Mouse (Mus musculus) limb, embryonic 12.5 days (tissue): ENCODE results near the gene Shd. TPM values are rescaled to one million over a fixed set of nuclear protein-coding genes. Genes with fewer than 3 reads are reported as not detected.

ENCODE experiments used
- ATAC-seq: fragments of 200-750 bp; cut with Nextera tagmentation; 2 replicates; pipeline ENCODE4 v1.8.0; 2017; ENCODE audit warnings: low read depth, moderate TSS enrichment; ENCODE audit not compliant: insufficient number of reproducible peaks, insufficient read depth, low FRiP score, low TSS enrichment
- H3K27ac ChIP-seq: fragments of 300-500 bp; sonication (generic); 2 replicates; pipeline ENCODE4 v1.5.1; 2016; ENCODE audit warnings: mild to moderate bottlenecking, moderate library complexity
- H3K27me3 ChIP-seq: fragments of 300-500 bp; sonication (generic); 2 replicates; pipeline ENCODE4 v1.6.1; 2016; ENCODE audit warnings: mild to moderate bottlenecking, moderate library complexity
- H3K36me3 ChIP-seq: fragments of 300-500 bp; sonication (generic); 2 replicates; pipeline ENCODE4 v1.6.1; 2016; ENCODE audit warnings: mild to moderate bottlenecking, moderate library complexity
- H3K4me1 ChIP-seq: fragments of 300-500 bp; sonication (generic); replicated peaks from 2 replicates; pipeline ENCODE4 v1.6.1; 2016
- H3K4me2 ChIP-seq: fragments of 300-500 bp; sonication (generic); 2 replicates; pipeline ENCODE4 v1.6.1; 2016; ENCODE audit warnings: mild to moderate bottlenecking, moderate library complexity
- H3K4me3 ChIP-seq: fragments of 300-500 bp; sonication (generic); replicated peaks from 2 replicates; pipeline ENCODE4 v1.5.1; 2016; ENCODE audit warnings: mild to moderate bottlenecking
- H3K9ac ChIP-seq: fragments of 300-500 bp; sonication (generic); replicated peaks from 2 replicates; pipeline ENCODE4 v1.6.1; 2016; ENCODE audit warnings: mild to moderate bottlenecking, moderate library complexity
- H3K9me3 ChIP-seq: fragments of 300-500 bp; sonication (generic); 2 replicates; pipeline ENCODE4 v1.6.1; 2016; ENCODE audit warnings: mild to moderate bottlenecking, moderate library complexity
- WGBS: fragments of 180-500 bp; shearing (Covaris S2); methylation state at CpG from one replicate; pipeline ENCODE4 v1.1.7; 2016; 5-methylcytosine and 5-hydroxymethylcytosine counted together
- polyA plus RNA-seq: library from polyadenylated mRNA; unstranded; fragments of >200 nt; fragmentation: Nextera tagmentation; extraction: Ambion mirVana; gene quantifications from 2 replicates; pipeline ENCODE4 v1.2.1, GENCODE M21; 2016

The Shd gene
- polyA plus RNA-seq, 1 experiment from 2014 or later, result 54.1 TPM

DNA sequence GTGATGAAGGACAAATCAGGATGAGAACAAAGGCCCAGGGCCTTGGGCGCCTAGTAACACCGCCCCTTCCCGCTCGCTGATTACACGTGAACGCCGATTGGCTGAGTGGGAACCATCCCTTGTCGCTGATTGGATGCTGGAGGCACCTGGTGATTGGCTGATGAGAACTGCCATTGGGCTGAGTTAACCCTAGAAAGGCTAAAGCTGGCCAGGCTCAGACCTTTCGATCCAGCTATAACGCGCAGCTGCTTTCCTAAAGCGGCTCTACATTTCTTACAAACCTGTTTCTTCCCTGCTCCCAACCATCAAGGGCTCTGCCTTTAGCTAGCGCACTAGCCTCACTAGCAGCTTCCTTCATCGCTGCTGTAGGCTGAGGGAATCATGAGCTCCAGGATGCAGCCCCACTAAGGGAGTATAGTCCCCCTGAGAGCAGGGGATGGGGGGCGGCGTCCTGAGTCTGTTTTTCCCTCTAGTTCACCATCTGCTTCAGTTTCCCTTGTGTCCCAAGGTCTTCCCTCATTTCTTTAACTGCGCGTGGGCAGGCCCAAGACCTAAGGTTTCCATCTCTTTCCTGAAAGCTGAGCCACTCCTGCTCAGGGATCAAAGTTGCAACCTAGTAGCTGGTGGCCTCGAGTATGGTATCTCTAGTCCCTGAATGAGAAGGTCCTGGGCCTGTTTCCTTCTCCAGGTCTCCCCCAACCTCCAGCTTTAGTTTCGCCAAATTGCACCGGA lies 38.3 kb downstream of the Shd start:
- ATAC-seq, result peak; percentile 90
- peak overlapping the region; percentile 90 for H3K4me2 ChIP-seq
- no peaks in the 10 kb centered on the region for H3K9me3 ChIP-seq
- H3K4me1 ChIP-seq, result peaks cover 28% of the 10 kb centered on the region
- H3K9ac ChIP-seq, result peak overlapping the region; percentile 81
- under 1% methylated on average over 21 of the region's 21 CpGs for WGBS
- peak overlapping the region; percentile 95 for H3K27ac ChIP-seq
- H3K27me3 ChIP-seq, result peaks cover 3% of the 10 kb centered on the region; the same call in 1 of the 2 replicates
- peak overlapping the region; percentile 83 for H3K4me3 ChIP-seq
- peaks cover 29% of the 10 kb centered on the region for H3K36me3 ChIP-seq

DNA sequence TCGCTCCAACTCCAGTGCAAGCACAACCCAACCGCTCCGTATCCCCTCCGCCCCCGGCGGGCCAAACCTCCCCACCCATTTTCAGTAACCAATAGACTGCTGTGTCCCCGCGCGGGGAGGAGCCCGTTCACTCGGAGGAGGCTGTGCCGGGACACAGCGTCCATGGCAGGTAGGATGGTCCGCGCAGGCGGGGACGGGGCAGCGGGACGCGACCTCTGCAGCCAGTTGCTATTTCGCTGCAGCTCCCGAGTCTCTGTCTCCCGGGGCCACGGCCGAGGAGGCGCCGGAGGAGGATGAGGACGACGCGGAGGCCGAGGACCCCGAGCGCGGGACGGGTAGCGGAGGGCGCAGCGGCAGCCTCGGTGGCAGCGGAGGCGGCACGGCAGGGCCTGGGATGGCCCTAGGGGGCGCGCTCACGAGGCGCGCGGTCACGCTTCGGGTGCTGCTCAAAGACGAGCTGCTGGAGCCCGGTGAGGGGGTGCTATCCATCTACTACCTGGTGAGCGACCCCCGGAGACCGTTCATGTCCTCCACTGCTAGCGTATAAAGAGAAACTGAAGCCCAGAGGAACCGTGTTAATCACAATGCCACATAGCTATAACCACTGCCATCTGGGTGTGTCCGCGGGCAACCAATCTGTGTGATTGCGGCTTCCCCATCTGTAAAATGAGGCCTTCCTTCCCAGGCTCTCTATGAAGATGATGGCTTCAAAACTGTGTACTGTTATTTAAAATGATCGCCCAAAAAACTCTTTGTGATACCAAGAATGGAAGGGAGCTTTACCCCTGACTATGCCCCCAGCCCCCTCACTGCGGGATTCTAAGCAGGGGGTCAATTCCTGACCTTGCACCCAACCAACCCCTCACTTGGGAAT lies 39.1 kb downstream of the Shd start:
- Histone ChIP-seq H3K9ac (peak overlapping the region; percentile 81), H3K36me3 (peaks cover 37% of the 10 kb centered on the region), H3K27ac (peak overlapping the region; percentile 95), H3K27me3 (peaks cover 3% of the 10 kb centered on the region; the same call in 1 of the 2 replicates), H3K9me3 (no peaks in the 10 kb centered on the region), H3K4me3 (peak overlapping the region; percentile 83), H3K4me2 (peak overlapping the region; percentile 90), H3K4me1 (peaks cover 28% of the 10 kb centered on the region)
- under 1% methylated on average over 61 of the region's 62 CpGs for WGBS
- peak; percentile 87 for ATAC-seq

GRCm38 (mm10) chr17:56009962-56010240 lies 39.6 kb downstream of the Shd start:
- 26% methylated on average over 2 of the region's 2 CpGs for WGBS
- Histone ChIP-seq H3K4me3 (peak overlapping the region; percentile 83), H3K27me3 (no peaks in the 10 kb centered on the region), H3K4me1 (peaks cover 28% of the 10 kb centered on the region), H3K36me3 (peaks cover 42% of the 10 kb centered on the region), H3K9me3 (no peaks in the 10 kb centered on the region), H3K27ac (peak overlapping the region; percentile 95), H3K9ac (peak overlapping the region; percentile 81), H3K4me2 (peak overlapping the region; percentile 90)
- ATAC-seq, result no peak

DNA sequence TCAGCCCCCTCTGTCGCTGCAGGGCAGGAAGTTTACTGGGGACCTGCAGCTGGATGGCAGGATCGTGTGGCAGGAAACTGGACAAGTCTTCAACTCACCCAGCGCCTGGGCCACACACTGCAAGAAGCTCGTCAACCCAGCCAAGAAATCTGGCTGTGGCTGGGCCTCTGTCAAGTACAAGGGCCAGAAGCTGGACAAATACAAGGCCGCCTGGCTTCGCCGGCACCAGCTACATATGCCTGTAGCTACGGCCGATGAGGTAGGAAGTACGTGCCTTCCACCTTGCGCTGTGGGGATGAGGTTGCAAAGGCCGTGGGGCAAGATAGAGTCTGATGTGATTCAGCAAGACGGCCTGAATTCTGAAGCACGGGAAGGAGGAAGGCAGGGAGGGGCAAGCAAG lies 40.0 kb downstream of the Shd start:
- H3K4me1 ChIP-seq, result peaks cover 28% of the 10 kb centered on the region
- WGBS, result 67% methylated on average over 14 of the region's 14 CpGs
- no peak overlapping the region for H3K27ac ChIP-seq
- H3K36me3 ChIP-seq, result peaks cover 45% of the 10 kb centered on the region
- peak overlapping the region; percentile 83 for H3K4me3 ChIP-seq
- H3K9ac ChIP-seq, result peak overlapping the region; percentile 81
- ATAC-seq, result no peak
- no peaks in the 10 kb centered on the region for H3K9me3 ChIP-seq
- H3K4me2 ChIP-seq, result peak overlapping the region; percentile 90
- H3K27me3 ChIP-seq, result no peaks in the 10 kb centered on the region

DNA sequence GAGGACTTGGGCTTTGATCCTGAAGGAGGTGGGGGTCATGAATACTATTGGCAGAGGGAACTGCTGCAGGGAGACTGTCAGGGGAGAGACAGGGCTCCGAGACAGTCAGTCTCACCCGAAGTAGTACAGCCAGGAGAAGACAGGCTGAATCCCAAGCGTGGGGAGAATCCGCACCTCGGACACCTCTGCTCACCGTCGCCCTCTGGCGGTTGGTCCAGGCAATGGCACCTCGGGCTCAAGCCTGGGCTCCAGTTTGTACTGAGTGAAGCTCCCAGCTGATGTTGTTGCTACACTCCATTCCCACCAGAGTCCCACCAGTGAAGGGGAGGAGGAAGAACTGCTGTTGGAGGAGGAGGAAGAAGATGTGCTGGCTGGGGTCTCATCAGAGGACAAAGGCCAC lies 40.4 kb downstream of the Shd start:
- H3K4me2 ChIP-seq, result peak overlapping the region; percentile 90
- H3K4me1 ChIP-seq, result peaks cover 28% of the 10 kb centered on the region
- 15% methylated on average over 9 of the region's 9 CpGs for WGBS
- H3K4me3 ChIP-seq, result peak overlapping the region; percentile 83
- H3K27me3 ChIP-seq, result no peaks in the 10 kb centered on the region
- H3K36me3 ChIP-seq, result peaks cover 49% of the 10 kb centered on the region
- peak overlapping the region; percentile 81; the same call in 1 of the 2 replicates for H3K9ac ChIP-seq
- no peak overlapping the region for H3K27ac ChIP-seq
- no peak for ATAC-seq
- H3K9me3 ChIP-seq, result no peaks in the 10 kb centered on the region

DNA sequence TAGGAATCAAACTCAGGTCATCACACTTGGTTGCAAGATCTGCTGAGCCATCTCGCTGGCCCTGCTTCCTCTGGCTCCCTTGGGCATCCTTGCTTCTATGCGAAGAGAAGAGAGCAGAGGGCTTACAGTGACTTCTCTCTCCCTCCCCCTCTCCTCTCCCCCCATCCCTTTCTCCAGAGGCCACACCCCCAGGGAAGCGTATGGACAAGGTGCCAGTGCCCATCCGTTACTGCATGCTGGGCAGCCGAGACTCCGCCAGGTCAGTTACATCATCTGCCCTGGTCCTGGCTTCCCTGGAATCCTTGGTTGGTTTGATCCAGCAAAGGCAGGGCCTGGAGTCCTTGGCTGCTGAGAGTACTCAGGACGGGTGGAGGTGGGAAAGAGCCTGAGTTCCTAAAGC lies 41.2 kb downstream of the Shd start:
- Histone ChIP-seq H3K36me3 (peaks cover 57% of the 10 kb centered on the region), H3K27me3 (no peaks in the 10 kb centered on the region), H3K27ac (no peak overlapping the region), H3K4me3 (no peak overlapping the region), H3K9ac (no peak overlapping the region), H3K9me3 (no peaks in the 10 kb centered on the region), H3K4me2 (no peak overlapping the region), H3K4me1 (peaks cover 28% of the 10 kb centered on the region)
- ATAC-seq, result no peak
- 85% methylated on average over 7 of the region's 7 CpGs for WGBS

DNA sequence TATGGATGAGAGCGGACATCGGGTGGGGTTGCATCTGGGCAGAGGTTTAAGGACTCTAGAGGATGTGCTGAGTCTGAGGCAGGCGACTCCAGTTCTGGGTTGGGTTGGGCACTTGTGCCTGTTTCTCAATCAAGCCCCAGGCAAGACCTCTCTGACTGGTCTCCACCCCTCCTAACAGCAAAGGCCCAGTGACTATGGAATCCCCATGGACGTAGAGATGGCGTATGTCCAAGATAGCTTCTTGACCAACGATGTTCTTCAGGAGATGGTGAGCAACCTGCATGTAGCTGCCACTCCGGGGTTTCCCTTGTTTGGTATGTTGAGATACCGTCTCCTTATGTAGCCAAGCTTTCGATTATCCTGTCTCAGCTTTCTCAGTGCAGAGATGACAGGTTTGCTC lies 45.0 kb downstream of the Shd start:
- Histone ChIP-seq H3K4me1 (peaks cover 9% of the 10 kb centered on the region), H3K4me3 (no peak overlapping the region), H3K4me2 (no peak overlapping the region), H3K27ac (no peak overlapping the region), H3K27me3 (no peaks in the 10 kb centered on the region), H3K36me3 (peaks cover 96% of the 10 kb centered on the region), H3K9me3 (no peaks in the 10 kb centered on the region), H3K9ac (no peak overlapping the region)
- no peak for ATAC-seq
- WGBS, result 96% methylated on average over 9 of the region's 9 CpGs

GRCm38 (mm10) chr17:56016382-56016781 lies 46.1 kb downstream of the Shd start:
- H3K4me3 ChIP-seq, result no peak overlapping the region
- H3K4me2 ChIP-seq, result no peak overlapping the region
- WGBS, result 86% methylated on average over 8 of the region's 8 CpGs
- no peaks in the 10 kb centered on the region for H3K9me3 ChIP-seq
- no peak for ATAC-seq
- H3K27me3 ChIP-seq, result no peaks in the 10 kb centered on the region
- H3K4me1 ChIP-seq, result no peaks in the 10 kb centered on the region; the same call in 1 of the 2 replicates
- no peak overlapping the region for H3K9ac ChIP-seq
- no peak overlapping the region for H3K27ac ChIP-seq
- H3K36me3 ChIP-seq, result peaks cover 97% of the 10 kb centered on the region

- Histone ChIP-seq H3K4me3 (no peak overlapping the region), H3K4me1 (no peaks in the 10 kb centered on the region; the same call in 1 of the 2 replicates), H3K27ac (no peak overlapping the region), H3K9me3 (no peaks in the 10 kb centered on the region), H3K36me3 (peaks cover 94% of the 10 kb centered on the region), H3K9ac (no peak overlapping the region), H3K4me2 (no peak overlapping the region), H3K27me3 (no peaks in the 10 kb centered on the region)
- no peak for ATAC-seq
- 83% methylated on average over 15 of the region's 15 CpGs for WGBS
Observed at GRCm38 (mm10) chr17:56016793-56017785, 46.8 kb downstream of the Shd start.

- WGBS, result 88% methylated on average over 7 of the region's 7 CpGs
- no peaks in the 10 kb centered on the region for H3K27me3 ChIP-seq
- H3K36me3 ChIP-seq, result peaks cover 96% of the 10 kb centered on the region
- H3K9ac ChIP-seq, result no peak overlapping the region
- H3K27ac ChIP-seq, result no peak overlapping the region
- H3K4me3 ChIP-seq, result no peak overlapping the region
- H3K4me1 ChIP-seq, result no peaks in the 10 kb centered on the region; the same call in 1 of the 2 replicates
- no peak for ATAC-seq
- H3K9me3 ChIP-seq, result no peaks in the 10 kb centered on the region
- H3K4me2 ChIP-seq, result no peak overlapping the region
Observed at GRCm38 (mm10) chr17:56017848-56018247, 47.6 kb downstream of the Shd start.
